10 mouse cellular contexts compared by ENCODE assay signal in the genomic region with DNA sequence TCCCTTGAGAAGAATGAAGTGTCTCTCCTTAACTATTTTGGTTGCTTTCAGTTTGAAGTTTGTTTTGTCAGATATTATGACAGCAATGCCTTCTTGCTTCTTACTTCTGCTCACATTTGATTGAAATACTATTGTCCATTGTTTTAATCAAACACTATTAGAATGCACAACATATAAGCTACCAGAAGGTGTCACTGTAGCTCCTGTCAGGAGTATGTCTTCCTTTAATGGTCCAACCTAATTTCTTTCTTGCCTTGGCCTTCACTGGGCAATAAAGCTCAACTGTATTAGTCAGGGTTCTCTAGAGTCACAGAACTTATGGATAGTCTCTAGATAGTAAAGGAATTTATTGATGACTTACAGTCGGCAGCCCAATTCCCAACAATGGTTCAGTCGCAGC.
DNase-seq lines count a peak whose midpoint lies in the region; ATAC-seq lines count a peak whose summit lies in the region.
"Had no signal": no experiment of that assay in that cellular context is flagged by ENCODE, and none has a peak within 500 bp of the region (broad histone marks: within the 10 kb centered on the region; RNA-seq: fewer than 3 reads in every experiment).

No protein-coding gene starts in this region.

- no peak for DNase-seq in kidney, postnatal 4 days
- peak; percentile 55 for DNase-seq in embryo, embryonic 11 days
- DNase-seq in retina, postnatal 7 days (ENCODE audit: low read depth, low spot score), result peak; percentile 19
- no peak for DNase-seq in layer of hippocampus, postnatal 25 days (ENCODE audit: extremely low spot score in 1 of 2, low spot score in 1 of 2)
- DNase-seq in urinary bladder, postnatal 10 days (ENCODE audit: low spot score), result no peak

- H3K9ac ChIP-seq in kidney, embryonic 15.5 days, result no peak overlapping the region
- H3K9ac ChIP-seq in neural tube, embryonic 14.5 days (replicated peaks; ENCODE audit: low read depth, low read length), result no peak overlapping the region
- H3K9ac ChIP-seq in neural tube, embryonic 15.5 days (replicated peaks), result no peak overlapping the region

- H3K27ac ChIP-seq in kidney, embryonic 15.5 days, result no peak overlapping the region
- H3K27ac ChIP-seq in neural tube, embryonic 14.5 days (ENCODE audit: low read depth, low read length), result no peak overlapping the region
- no peak overlapping the region for H3K27ac ChIP-seq in neural tube, embryonic 15.5 days (replicated peaks)
- H3K27ac ChIP-seq: heart, embryonic 10.5 days had no signal

- H3K4me2 ChIP-seq in kidney, embryonic 15.5 days, result no peak overlapping the region
- H3K4me2 ChIP-seq in neural tube, embryonic 14.5 days (ENCODE audit: low read depth, low read length), result no peak overlapping the region
- no peak overlapping the region for H3K4me2 ChIP-seq in neural tube, embryonic 15.5 days

- H3K9me3 ChIP-seq in kidney, embryonic 15.5 days (replicated peaks), result no peaks in the 10 kb centered on the region
- H3K9me3 ChIP-seq in neural tube, embryonic 14.5 days (ENCODE audit: control insufficient read depth, low read length), result no peaks in the 10 kb centered on the region
- no peaks in the 10 kb centered on the region for H3K9me3 ChIP-seq in neural tube, embryonic 15.5 days (replicated peaks)
- H3K9me3 ChIP-seq: heart, embryonic 10.5 days; megakaryocyte, embryonic 14.5 days had no signal

- WGBS in kidney, embryonic 15.5 days, result 92% methylated on average over 2 of the region's 2 CpGs
- 100% methylated on average over 1 of the region's 2 CpGs for WGBS in neural tube, embryonic 14.5 days
- WGBS in neural tube, embryonic 15.5 days, result 77% methylated on average over 2 of the region's 2 CpGs

- H3K27me3 ChIP-seq in kidney, embryonic 15.5 days, result peaks cover 2% of the 10 kb centered on the region; the same call in 1 of the 2 replicates
- no peaks in the 10 kb centered on the region for H3K27me3 ChIP-seq in neural tube, embryonic 14.5 days (ENCODE audit: control insufficient read depth, insufficient read depth, low read length)
- H3K27me3 ChIP-seq in neural tube, embryonic 15.5 days (replicated peaks), result no peaks in the 10 kb centered on the region
- H3K27me3 ChIP-seq: megakaryocyte, embryonic 14.5 days had no signal

- H3K4me3 ChIP-seq in kidney, embryonic 15.5 days (replicated peaks), result no peak overlapping the region
- no peak overlapping the region for H3K4me3 ChIP-seq in neural tube, embryonic 14.5 days (ENCODE audit: low read depth, low read length)
- H3K4me3 ChIP-seq in neural tube, embryonic 15.5 days (replicated peaks), result no peak overlapping the region
- H3K4me3 ChIP-seq: heart, embryonic 10.5 days; megakaryocyte, embryonic 14.5 days had no signal

- H3K4me1 ChIP-seq in kidney, embryonic 15.5 days, result no peaks in the 10 kb centered on the region
- no peaks in the 10 kb centered on the region for H3K4me1 ChIP-seq in neural tube, embryonic 14.5 days (ENCODE audit: control insufficient read depth, insufficient read depth, low read length)
- H3K4me1 ChIP-seq in neural tube, embryonic 15.5 days, result no peaks in the 10 kb centered on the region
- H3K4me1 ChIP-seq: heart, embryonic 10.5 days; megakaryocyte, embryonic 14.5 days had no signal

- ATAC-seq in kidney, embryonic 15.5 days (replicated peaks; ENCODE audit: low FRiP score), result 0 out of 2 replicates have a peak, but pooled peaks have one; percentile 58
- ATAC-seq in neural tube, embryonic 14.5 days (ENCODE audit: low read depth), result peak; percentile 68; the same call in 1 of the 2 replicates
- ATAC-seq in neural tube, embryonic 15.5 days (ENCODE audit: low FRiP score), result no peak

- no peaks in the 10 kb centered on the region for H3K36me3 ChIP-seq in kidney, embryonic 15.5 days
- no peaks in the 10 kb centered on the region for H3K36me3 ChIP-seq in neural tube, embryonic 14.5 days (ENCODE audit: control insufficient read depth, insufficient read depth, low read length)
- no peaks in the 10 kb centered on the region for H3K36me3 ChIP-seq in neural tube, embryonic 15.5 days
- H3K36me3 ChIP-seq: heart, embryonic 10.5 days had no signal

Comparison
In these comparisons a context has a peak if more than half of its experiments do, and no peak if none do; other contexts are left out.
1. DNase-seq: peak in embryo, embryonic 11 days (single experiment) and retina, postnatal 7 days (single experiment); none in kidney, postnatal 4 days (0 of 2), layer of hippocampus, postnatal 25 days (0 of 2) and urinary bladder, postnatal 10 days (single experiment).